Mouse (Mus musculus) ES-Bruce4 (cell line): Measurements from ENCODE around the gene Armh4. TPM values are rescaled to one million over a fixed set of nuclear protein-coding genes. Genes with fewer than 3 reads are reported as not detected.

Experiments used
- H3K27ac ChIP-seq: 2 replicates; pipeline ENCODE4 v1.5.1; 2012; ENCODE audit warnings: low read length, inconsistent platforms; ENCODE audit not compliant: insufficient read depth
- H3K27me3 ChIP-seq: 2 replicates; pipeline ENCODE4 v1.6.1; 2012; ENCODE audit warnings: mild to moderate bottlenecking, low read length, inconsistent platforms; ENCODE audit not compliant: control insufficient read depth, poor library complexity, insufficient read depth, severe bottlenecking
- H3K36me3 ChIP-seq: 2 replicates; pipeline ENCODE4 v1.6.1; 2012; ENCODE audit warnings: inconsistent platforms, mild to moderate bottlenecking, low read length, moderate library complexity; ENCODE audit not compliant: control insufficient read depth, poor library complexity, insufficient read depth, severe bottlenecking
- H3K4me1 ChIP-seq: one replicate; pipeline ENCODE4 v1.8.1; 2011; ENCODE audit warnings: low read length; ENCODE audit not compliant: control insufficient read depth, insufficient read depth
- H3K4me3 ChIP-seq: 2 replicates; pipeline ENCODE4 v1.5.1; 2011; ENCODE audit warnings: low read depth, mild to moderate bottlenecking, low read length
- H3K9ac ChIP-seq: 2 replicates; pipeline ENCODE4 v1.6.1; 2012; ENCODE audit warnings: low read depth, mild to moderate bottlenecking, inconsistent platforms; ENCODE audit not compliant: poor library complexity, severe bottlenecking
- H3K9me3 ChIP-seq: replicated peaks from 2 replicates; pipeline ENCODE4 v1.6.1; 2012; ENCODE audit warnings: mild to moderate bottlenecking, low read length, inconsistent platforms; ENCODE audit not compliant: control insufficient read depth, poor library complexity, insufficient read depth, severe bottlenecking
- CTCF ChIP-seq: IDR thresholded peaks from one replicate; pipeline ENCODE4 v1.8.1; 2011; ENCODE audit warnings: low read depth, low read length
- EP300 ChIP-seq: IDR thresholded peaks from 2 replicates; pipeline ENCODE4 v1.6.1; 2011; ENCODE audit warnings: low read depth, low read length; ENCODE audit not compliant: insufficient read depth
- POLR2A ChIP-seq: IDR thresholded peaks from one replicate; pipeline ENCODE4 v1.8.1; 2011; ENCODE audit warnings: low read length; ENCODE audit not compliant: insufficient read depth
- polyA plus RNA-seq: library from polyadenylated mRNA; stranded (reverse); fragments of >200 nt; gene quantifications from 2 replicates; pipeline ENCODE4 v1.2.4, GENCODE M21; 2011; ENCODE audit warnings: low read depth; ENCODE audit not compliant: missing spikeins, insufficient read depth, insufficient read length

The Armh4 gene
- polyA plus RNA-seq, 1 experiment: 17.9 TPM

DNA sequence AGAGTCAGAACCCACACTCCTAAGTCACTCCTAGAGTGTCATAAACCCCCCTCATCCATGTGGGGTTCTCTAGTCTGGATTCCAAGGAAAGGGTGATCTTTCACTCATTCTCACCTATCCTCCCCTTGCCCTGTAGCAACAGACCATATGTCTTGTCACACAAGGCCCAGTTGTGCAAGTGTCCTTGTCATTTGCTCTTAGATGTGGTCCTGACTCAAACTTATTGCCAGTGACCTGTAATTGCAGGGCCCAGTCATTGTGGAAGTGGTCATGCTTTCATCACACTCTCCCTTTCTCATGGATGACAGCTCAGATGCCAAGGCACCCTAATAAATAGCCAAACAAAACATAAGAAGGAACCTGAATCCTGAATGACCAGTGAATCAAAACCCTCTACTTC is 63.5 kb downstream of the Armh4 start:
- no peaks in the 10 kb centered on the region for H3K4me1 ChIP-seq
- no peak overlapping the region for H3K9ac ChIP-seq
- H3K36me3 ChIP-seq: no peaks in the 10 kb centered on the region
- TF ChIP-seq POLR2A (no peak), CTCF (no peak), EP300 (no peak)
- no peak overlapping the region for H3K27ac ChIP-seq
- no peak overlapping the region for H3K4me3 ChIP-seq
- no peaks in the 10 kb centered on the region for H3K27me3 ChIP-seq
- H3K9me3 ChIP-seq: no peaks in the 10 kb centered on the region

DNA sequence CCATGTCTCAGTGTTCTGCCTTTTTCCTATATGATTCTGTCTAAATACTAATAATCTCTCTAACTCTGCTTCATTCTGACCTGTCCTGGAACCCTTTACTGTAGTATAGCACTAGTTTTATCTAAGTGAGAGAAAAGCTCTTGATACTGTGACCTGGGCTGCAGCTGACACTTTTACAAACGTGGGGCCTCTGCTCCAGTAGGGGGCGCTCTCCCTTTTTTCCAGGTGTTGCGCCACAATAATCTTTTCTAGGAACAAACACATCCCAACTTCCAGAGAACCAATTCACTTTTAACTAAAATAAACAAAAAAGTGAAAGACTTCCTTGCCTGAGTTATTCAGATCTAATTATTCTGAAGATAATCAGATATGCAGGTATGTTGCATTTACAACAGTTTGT is 72.2 kb downstream of the Armh4 start:
- Histone ChIP-seq H3K4me1 (no peaks in the 10 kb centered on the region), H3K27me3 (no peaks in the 10 kb centered on the region), H3K27ac (no peak overlapping the region), H3K4me3 (no peak overlapping the region), H3K36me3 (no peaks in the 10 kb centered on the region), H3K9me3 (no peaks in the 10 kb centered on the region), H3K9ac (no peak overlapping the region)
- no peak for TF ChIP-seq EP300
- no peak for TF ChIP-seq POLR2A
- TF ChIP-seq CTCF: peak; percentile 62

DNA sequence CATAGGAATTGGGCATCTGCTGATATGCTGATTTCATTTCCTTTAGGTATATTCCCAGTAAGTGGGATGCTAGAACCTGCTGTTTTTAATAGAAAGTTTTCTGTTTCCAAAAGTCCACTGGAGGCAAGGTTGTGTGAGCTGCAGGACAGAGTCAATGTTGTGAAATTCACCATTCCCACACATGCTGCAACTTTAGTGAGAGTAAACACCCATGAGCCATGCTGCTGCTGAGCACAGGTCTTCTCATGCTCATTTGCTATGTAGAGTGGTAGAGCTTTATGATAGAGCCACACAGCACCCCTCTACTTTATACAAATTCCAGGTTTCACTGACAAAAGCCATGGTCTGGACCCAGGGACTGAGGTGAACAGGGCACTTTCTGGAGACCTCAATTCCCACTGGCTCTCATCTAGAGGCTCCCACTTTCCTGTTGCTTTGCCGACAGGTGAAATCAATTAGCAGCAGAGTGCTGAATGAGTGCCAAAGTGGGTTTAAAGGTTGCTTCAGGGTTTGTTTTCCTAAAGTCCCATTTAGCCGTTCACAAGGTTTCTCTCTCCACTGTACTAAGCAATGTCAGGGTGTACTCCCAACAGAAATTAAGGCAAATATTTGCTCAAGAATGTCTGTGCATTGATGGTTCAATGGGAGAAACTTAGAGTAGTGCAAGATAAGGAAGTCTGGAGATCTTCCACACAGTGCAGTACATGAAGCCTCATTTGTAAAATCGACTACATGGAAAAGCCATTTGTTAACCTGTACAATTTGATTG is 79.6 kb downstream of the Armh4 start:
- Histone ChIP-seq H3K4me1 (no peaks in the 10 kb centered on the region), H3K27me3 (no peaks in the 10 kb centered on the region), H3K9me3 (no peaks in the 10 kb centered on the region), H3K27ac (no peak overlapping the region), H3K4me3 (no peak overlapping the region), H3K36me3 (no peaks in the 10 kb centered on the region), H3K9ac (no peak overlapping the region)
- TF ChIP-seq CTCF (no peak), POLR2A (no peak), EP300 (no peak)

DNA sequence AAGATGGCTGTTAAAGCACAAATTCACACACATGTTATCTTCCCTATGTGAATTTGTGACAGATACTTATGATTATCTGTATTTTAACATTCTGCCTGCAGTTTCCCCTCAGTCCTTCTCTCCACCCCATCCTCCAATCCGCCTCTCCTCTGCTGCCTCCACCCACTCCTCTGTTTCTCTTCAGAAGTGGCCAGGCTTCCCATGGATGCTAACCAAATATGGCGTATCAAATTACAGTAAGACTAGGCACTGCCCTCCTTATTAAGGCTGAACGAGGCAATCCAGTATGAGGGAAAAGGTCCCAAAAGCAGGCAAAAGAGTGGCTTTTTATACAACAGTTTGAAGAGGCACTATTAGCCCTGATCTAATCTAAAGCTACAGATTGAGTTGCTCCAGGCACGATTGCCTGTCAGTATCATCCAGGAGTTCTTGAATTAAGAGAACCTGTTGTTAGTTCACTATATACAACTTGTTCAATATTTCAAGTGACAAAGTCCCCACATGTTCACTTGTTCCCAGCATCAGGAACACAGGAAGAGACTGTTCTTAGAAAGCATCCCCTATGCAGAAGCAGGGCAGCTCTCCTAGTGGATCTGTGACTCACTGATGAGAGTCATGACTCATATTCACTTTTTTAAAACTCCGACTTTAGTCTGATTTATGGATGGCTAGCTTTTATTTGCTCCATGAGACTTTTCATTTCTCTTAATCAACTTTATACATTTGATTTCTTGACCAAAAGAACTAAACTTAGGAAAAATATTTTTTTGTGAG is 103.5 kb downstream of the Armh4 start:
- H3K27me3 ChIP-seq: no peaks in the 10 kb centered on the region
- H3K9ac ChIP-seq: no peak overlapping the region
- peaks cover 2% of the 10 kb centered on the region for H3K4me1 ChIP-seq
- no peak overlapping the region for H3K4me3 ChIP-seq
- no peaks in the 10 kb centered on the region for H3K36me3 ChIP-seq
- H3K9me3 ChIP-seq: no peaks in the 10 kb centered on the region
- no peak overlapping the region for H3K27ac ChIP-seq
- no peak for TF ChIP-seq EP300

DNA sequence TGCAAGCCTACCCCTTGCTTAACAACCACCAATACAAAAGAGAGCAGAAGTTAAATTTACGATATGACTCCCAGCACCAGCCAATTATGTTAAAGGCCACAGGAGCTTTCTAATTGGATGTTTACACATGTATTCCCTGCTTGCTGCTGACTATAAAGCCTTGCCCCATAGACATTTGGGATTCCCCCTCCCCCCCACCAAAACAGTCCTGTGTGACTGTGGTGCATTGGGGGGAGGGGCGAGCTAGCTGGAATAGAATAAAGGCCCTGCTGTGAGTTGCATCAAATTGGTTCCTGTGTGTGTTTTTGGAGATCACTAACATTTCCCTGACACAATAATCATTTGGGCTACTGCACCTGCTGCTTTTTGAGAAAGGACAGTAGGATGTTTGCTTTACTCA is 106.6 kb downstream of the Armh4 start:
- Histone ChIP-seq H3K4me1 (peaks cover 2% of the 10 kb centered on the region), H3K4me3 (no peak overlapping the region), H3K36me3 (no peaks in the 10 kb centered on the region), H3K27ac (no peak overlapping the region), H3K27me3 (no peaks in the 10 kb centered on the region), H3K9me3 (no peaks in the 10 kb centered on the region), H3K9ac (no peak overlapping the region)
- no peak for TF ChIP-seq POLR2A
- no peak for TF ChIP-seq CTCF

DNA sequence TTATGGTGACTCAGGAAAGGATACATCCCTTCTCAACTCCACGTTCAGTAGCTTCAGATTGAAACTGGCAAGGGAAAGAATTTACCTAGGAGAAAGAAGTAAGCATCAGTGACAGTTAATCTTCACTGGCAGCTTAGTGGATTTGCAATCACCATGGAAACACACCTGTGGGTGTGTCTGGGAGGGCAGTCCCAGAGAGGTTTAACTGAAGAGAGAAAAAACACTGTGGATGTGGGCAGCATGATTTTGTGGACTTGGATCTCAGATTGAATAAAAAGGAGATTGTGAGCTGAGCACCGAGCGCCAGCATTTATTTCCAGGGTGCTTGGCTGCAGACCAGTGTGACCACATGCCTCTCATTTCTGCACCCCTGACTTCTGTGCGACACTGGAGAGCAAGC is 122.7 kb downstream of the Armh4 start:
- H3K4me3 ChIP-seq: no peak overlapping the region
- no peaks in the 10 kb centered on the region for H3K36me3 ChIP-seq
- H3K27me3 ChIP-seq: no peaks in the 10 kb centered on the region
- no peaks in the 10 kb centered on the region for H3K9me3 ChIP-seq
- TF ChIP-seq POLR2A: no peak
- no peak for TF ChIP-seq EP300
- TF ChIP-seq CTCF: no peak
- no peaks in the 10 kb centered on the region for H3K4me1 ChIP-seq
- no peak overlapping the region for H3K9ac ChIP-seq
- H3K27ac ChIP-seq: no peak overlapping the region
